Mouse (Mus musculus) right cerebral cortex, adult 18-20 months (tissue): ENCODE data around the gene Adam23.
"Not testable (repeated sequence)": the region's sequence is repeated elsewhere in the genome, so short reads cannot be mapped to it uniquely, and the experiment has no call there.

Source experiments
- DNase-seq: peaks from one replicate; pipeline ENCODE4 v3.0.0; 2022; ENCODE audit warnings: mixed read lengths

Adam23 gene

DNA sequence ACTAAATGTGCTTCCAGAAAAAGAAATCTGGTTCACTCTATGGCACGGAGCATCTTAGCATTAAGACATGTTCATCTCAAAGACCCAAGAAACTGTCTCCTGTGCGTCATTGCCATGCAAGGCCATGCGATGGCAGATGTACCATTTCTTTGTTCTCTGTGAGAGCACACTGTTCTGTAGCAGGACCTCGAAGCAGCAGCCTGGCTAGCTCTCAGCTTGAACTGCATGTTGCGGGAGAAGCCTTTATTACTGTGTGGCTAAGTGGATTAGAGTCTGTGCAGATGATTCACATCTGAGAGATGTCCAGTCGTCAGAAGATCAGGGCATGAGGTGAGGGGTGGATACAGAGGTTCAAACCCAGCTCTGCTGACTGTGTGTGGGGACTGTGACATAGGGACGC lies 141.2 kb downstream of the Adam23 start:
- no peak for DNase-seq

DNA sequence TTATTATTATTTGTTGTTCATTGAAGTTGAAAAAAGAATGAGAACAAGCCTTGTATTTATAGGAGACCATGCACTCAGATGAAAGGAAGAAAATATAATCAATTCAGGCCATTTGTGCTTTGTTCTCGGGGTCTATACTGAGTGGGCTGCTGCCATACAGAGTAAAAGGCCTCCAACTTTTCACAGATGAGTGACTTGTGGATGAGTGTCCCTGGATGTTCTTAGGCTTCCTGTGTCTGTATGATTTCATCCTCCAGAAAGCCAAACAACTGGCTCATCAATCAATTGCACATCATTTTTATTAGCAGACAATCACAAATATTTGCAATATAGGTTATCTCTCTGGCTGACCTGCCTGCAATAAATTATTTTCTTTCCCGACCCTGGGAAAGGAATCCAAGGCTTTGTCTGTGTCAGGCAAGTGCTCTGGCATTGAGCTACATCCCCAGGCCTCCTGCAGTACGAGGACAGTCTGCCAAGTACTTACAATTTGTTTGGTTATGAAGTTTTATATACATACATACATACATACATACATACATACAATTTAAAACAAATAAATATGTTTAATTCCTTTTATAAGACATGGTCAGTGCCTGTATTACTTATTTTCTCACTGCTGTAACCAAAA lies 158.3 kb downstream of the Adam23 start:
- DNase-seq: no peak

DNA sequence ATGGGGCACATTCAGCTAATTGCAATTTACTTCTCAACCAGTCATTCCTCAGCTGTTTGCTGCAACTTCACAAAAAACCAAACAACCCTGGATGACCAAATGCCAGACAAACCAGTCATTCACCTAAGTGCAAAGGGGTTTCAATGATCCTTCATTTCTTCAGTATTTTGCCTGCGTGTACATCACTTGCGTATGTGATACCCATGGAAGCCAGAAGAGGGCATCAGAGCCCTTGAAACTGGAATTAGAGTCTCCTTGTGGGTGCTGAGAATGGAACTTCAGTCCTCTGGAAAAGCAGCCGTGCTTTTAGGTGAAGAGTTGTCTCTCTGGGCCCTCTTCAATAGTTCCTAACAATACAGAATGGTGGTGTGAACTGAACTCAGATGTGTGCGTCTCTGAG lies 163.9 kb downstream of the Adam23 start:
- no peak for DNase-seq

DNA sequence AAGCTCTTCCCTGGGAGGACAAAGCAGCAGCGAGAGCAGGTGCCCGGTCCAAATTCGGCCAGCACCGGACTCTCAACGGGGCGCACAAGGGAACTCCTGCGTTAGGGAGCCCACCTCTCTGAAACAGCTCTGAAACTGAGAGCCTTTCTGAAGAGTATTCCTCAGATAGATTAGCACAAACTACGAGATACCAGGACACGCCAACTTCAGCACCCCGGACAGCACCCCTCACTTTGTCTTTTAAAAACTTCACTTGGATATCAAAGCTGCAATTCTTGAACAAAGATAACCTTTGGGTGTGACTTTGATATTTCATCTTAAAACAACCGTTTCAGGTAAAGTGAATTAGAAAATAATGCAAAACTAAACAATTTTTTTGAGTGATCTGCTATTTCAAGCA lies 168.9 kb downstream of the Adam23 start:
- DNase-seq: no peak

DNA sequence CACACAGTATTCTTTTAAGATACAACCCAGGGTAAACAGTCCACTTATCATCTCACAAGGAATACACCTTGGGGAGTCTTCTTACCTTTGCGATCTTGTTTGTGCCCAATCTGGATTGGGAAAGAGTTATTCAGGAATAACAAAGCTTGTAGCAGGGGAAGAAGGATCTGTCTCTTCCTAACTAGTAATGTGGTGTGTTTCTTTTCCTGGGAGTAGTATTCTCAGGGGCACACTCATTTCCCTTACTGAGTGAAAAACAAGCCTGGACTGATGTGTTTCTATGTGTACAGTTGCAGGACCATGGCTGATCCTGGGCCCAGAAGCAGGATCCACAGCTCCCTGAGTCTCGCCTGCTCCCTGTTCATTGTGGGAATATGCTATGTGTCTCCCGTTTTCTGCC lies 170.0 kb downstream of the Adam23 start, which contains the start of gene Gm39653:
Gene Gm39653, plus strand, starts transcription at position 301 of the 400 bp plus-strand sequence.
- no peak for DNase-seq

DNA sequence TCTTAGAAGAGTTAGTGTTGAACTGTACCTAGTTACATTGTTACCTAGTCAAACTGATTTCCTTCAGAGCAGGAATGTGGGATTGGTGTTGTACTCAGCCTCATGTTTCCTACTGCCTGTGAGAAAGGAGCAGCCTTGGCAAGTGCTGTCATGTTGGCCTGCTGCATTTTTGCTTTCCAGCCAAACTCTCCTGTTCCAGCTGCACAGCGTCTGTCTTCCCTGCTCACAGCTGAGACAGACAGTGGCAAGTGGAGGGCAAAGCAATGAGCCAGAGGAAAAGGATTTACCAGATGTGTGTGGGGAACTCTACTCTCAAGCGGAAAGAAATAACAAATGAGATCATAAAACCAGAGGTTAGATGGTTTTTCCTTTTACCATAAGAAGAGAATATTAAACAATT lies 182.5 kb downstream of the Adam23 start:
- DNase-seq: no peak

DNA sequence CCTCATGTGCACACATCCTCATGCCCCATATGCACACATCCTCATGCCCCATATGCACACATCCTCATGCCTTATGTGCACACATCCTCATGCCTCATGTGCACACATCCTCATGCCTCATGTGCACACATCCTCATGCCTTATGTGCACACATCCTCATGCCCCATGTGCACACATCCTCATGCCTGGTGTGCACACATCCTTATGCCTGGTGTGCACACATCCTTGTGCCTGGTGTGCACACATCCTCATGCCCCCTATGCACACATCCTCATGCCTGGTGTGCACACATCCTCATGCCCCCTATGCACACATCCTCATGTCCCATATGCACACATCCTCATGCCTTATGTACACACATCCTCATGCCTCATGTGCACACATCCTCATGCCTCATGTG lies 184.7 kb downstream of the Adam23 start:
- not testable (repeated sequence) for DNase-seq

DNA sequence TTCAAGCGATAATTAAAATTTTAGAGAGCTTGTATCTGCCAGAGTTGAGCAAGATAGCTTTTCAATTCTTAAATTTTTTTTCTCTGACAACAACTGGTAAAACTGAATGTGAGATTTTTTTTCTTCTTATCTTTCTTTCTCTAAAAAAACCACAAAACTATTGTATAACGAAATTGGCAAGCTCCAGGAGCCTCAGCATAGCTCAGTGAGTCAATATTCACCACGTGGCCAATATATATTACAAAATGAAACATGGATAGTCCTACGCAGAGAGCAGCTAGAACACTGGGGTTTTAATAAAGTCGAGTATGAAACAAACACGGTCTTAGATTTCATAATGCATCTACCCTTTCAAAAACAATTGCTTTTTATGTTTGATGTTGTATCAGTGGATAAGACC lies 194.2 kb downstream of the Adam23 start:
- DNase-seq: no peak
